Comparison of ENCODE assay signal across 35 mouse cellular contexts in the genomic region with DNA sequence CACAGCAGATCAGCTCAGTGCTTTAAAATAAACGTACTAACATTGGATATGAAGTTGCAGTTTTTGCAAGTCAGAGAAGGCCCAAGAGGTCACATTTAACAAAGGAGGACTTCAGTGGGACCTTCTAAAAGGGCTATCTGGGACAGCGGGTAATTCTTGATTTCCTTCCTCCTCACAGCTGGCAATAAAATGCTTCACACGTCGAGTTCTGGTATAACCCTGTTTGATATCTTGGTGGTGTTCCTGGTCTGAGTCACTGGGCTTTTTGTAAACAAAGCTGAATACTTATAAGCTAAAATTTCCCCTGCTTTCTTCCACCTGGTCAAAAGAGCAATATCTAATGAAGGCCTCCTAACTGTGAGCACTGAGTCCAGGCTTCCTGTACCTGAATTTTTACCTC.
"Had no signal": no experiment of that assay in that cellular context is flagged by ENCODE, and none has a peak within 500 bp of the region (broad histone marks: within the 10 kb centered on the region; RNA-seq: fewer than 3 reads in every experiment).

No protein-coding gene starts in this region.

- H3K9ac ChIP-seq: heart, embryonic 12.5 days; heart, embryonic 13.5 days; heart, embryonic 15.5 days; hindbrain, embryonic 12.5 days; hindbrain, embryonic 13.5 days; hindbrain, embryonic 14.5 days; hindbrain, embryonic 15.5 days; intestine, embryonic 15.5 days; kidney, embryonic 15.5 days had no signal

- H3K9me3 ChIP-seq: heart, embryonic 10.5 days; heart, embryonic 12.5 days; heart, embryonic 13.5 days; heart, embryonic 15.5 days; hindbrain, embryonic 10.5 days; hindbrain, embryonic 12.5 days; hindbrain, embryonic 13.5 days; hindbrain, embryonic 15.5 days; intestine, embryonic 15.5 days; kidney, embryonic 15.5 days had no signal

- DNase-seq: heart, postnatal 10 days; heart, postnatal 14 days; heart, postnatal 36 days; heart, postnatal 4 days; kidney, adult 11 months; kidney, adult 18-20 months; kidney, adult 2 months; kidney, adult 8-10 months; kidney, adult 9 months; kidney, postnatal 10 days; kidney, postnatal 14 days; kidney, postnatal 25 days; kidney, postnatal 36 days; kidney, postnatal 4 days; layer of hippocampus, adult 9-11 months; layer of hippocampus, postnatal 36 days had no signal

- H3K4me2 ChIP-seq: heart, embryonic 11.5 days; heart, embryonic 12.5 days; heart, embryonic 13.5 days; heart, embryonic 15.5 days; hindbrain, embryonic 12.5 days; hindbrain, embryonic 13.5 days; hindbrain, embryonic 14.5 days; hindbrain, embryonic 15.5 days; intestine, embryonic 15.5 days; kidney, embryonic 15.5 days had no signal

- H3K36me3 ChIP-seq: heart, embryonic 10.5 days; heart, embryonic 12.5 days; heart, embryonic 13.5 days; heart, embryonic 15.5 days; hindbrain, embryonic 10.5 days; hindbrain, embryonic 12.5 days; hindbrain, embryonic 13.5 days; hindbrain, embryonic 15.5 days; intestine, embryonic 15.5 days; kidney, embryonic 15.5 days had no signal

- ATAC-seq: hindbrain, embryonic 16.5 days; hindbrain, postnatal 0 days; inflammation-experienced regulatory T-cells, adult 6 months; intestine, embryonic 15.5 days; intestine, embryonic 16.5 days; intestine, postnatal 0 days had no signal

- H3K4me3 ChIP-seq: heart, embryonic 10.5 days; heart, embryonic 12.5 days; heart, embryonic 13.5 days; heart, embryonic 15.5 days; hindbrain, embryonic 10.5 days; hindbrain, embryonic 12.5 days; hindbrain, embryonic 13.5 days; hindbrain, embryonic 15.5 days; intestine, embryonic 15.5 days; kidney, embryonic 15.5 days; layer of hippocampus, adult 2 months had no signal

- H3K27ac ChIP-seq: heart, embryonic 10.5 days; heart, embryonic 13.5 days; heart, embryonic 15.5 days; hindbrain, embryonic 10.5 days; hindbrain, embryonic 12.5 days; hindbrain, embryonic 13.5 days; hindbrain, embryonic 14.5 days; hindbrain, embryonic 15.5 days; hindbrain, postnatal 0 days; intestine, embryonic 15.5 days; kidney, embryonic 15.5 days; kidney, postnatal 0 days; layer of hippocampus, adult 2 months had no signal

- H3K4me1 ChIP-seq: heart, embryonic 10.5 days; heart, embryonic 12.5 days; heart, embryonic 13.5 days; heart, embryonic 15.5 days; hindbrain, embryonic 15.5 days; intestine, embryonic 15.5 days; kidney, embryonic 15.5 days had no signal

- H3K27me3 ChIP-seq: heart, embryonic 12.5 days; heart, embryonic 13.5 days; heart, embryonic 15.5 days; hindbrain, embryonic 12.5 days; hindbrain, embryonic 13.5 days; hindbrain, embryonic 15.5 days; intestine, embryonic 15.5 days; kidney, embryonic 15.5 days had no signal
